Mouse (Mus musculus) intestine, embryonic 14.5 days (tissue): Measurements from ENCODE around the gene Olfr20. TPM values are rescaled to one million over a fixed set of nuclear protein-coding genes. Genes with fewer than 3 reads are reported as not detected.
"Not testable (repeated sequence)": the region's sequence is repeated elsewhere in the genome, so short reads cannot be mapped to it uniquely, and the experiment has no call there.

Experiments used
- ATAC-seq: fragments of 200-750 bp; cut with Nextera tagmentation; replicated peaks from 2 replicates; pipeline ENCODE4 v1.8.0; 2017; ENCODE audit warnings: low read depth, moderate number of reproducible peaks, moderate TSS enrichment, moderate library complexity; ENCODE audit not compliant: low FRiP score, low TSS enrichment
- DNase-seq: peaks from one replicate; pipeline ENCODE4 v3.0.0-alpha.2; 2018; ENCODE audit warnings: low spot score
- H3K27ac ChIP-seq: fragments of 300-500 bp; sonication (generic); 2 replicates; pipeline ENCODE4 v1.5.1; 2014; ENCODE audit warnings: low read depth, mild to moderate bottlenecking, control low read depth
- H3K27me3 ChIP-seq: fragments of 300-500 bp; sonication (generic); replicated peaks from 2 replicates; pipeline ENCODE4 v1.6.1; 2014; ENCODE audit warnings: low read length, control low read depth; ENCODE audit not compliant: control insufficient read depth, insufficient read depth
- H3K36me3 ChIP-seq: fragments of 300-500 bp; sonication (generic); 2 replicates; pipeline ENCODE4 v1.6.1; 2014; ENCODE audit warnings: low read length, control low read depth; ENCODE audit not compliant: control insufficient read depth, insufficient read depth
- H3K4me1 ChIP-seq: fragments of 300-500 bp; sonication (generic); replicated peaks from 2 replicates; pipeline ENCODE4 v1.6.1; 2014; ENCODE audit warnings: low read length, control low read depth, mixed read lengths; ENCODE audit not compliant: control insufficient read depth, insufficient read depth
- H3K4me2 ChIP-seq: fragments of 300-500 bp; sonication (generic); 2 replicates; pipeline ENCODE4 v1.6.1; 2014; ENCODE audit warnings: low read length
- H3K4me3 ChIP-seq: fragments of 300-500 bp; sonication (generic); 2 replicates; pipeline ENCODE4 v1.5.1; 2014; ENCODE audit warnings: low read depth, low read length, control low read depth, mixed read lengths
- H3K9ac ChIP-seq: fragments of 300-500 bp; sonication (generic); 2 replicates; pipeline ENCODE4 v1.6.1; 2014; ENCODE audit warnings: mild to moderate bottlenecking, low read length
- H3K9me3 ChIP-seq: fragments of 300-500 bp; sonication (generic); 2 replicates; pipeline ENCODE4 v1.6.1; 2016; ENCODE audit warnings: low read length, control low read depth; ENCODE audit not compliant: control insufficient read depth
- WGBS: fragments of 180-500 bp; shearing (Covaris S2); extraction: QIAGEN DNeasy Blood & Tissue Kit; methylation state at CpG from one replicate; pipeline ENCODE4 v1.1.7; 2014; 5-methylcytosine and 5-hydroxymethylcytosine counted together
- polyA plus RNA-seq: library from polyadenylated mRNA; unstranded; fragments of >200 nt; fragmentation: Nextera tagmentation; extraction: Ambion mirVana; gene quantifications from 2 replicates; pipeline ENCODE4 v1.2.1, GENCODE M21; 2014

Olfr20 gene
- polyA plus RNA-seq = not detected in 2 replicates

GRCm38 (mm10) chr11:73350483-73350882 lies at the start of gene Olfr20:
Olfr20 (plus strand) TSS chr11:73350783.
- Histone ChIP-seq H3K4me3 (no peak within 1 kb of the TSS), H3K9ac (no peak within 1 kb of the TSS), H3K36me3 (no peaks in the 10 kb centered on the region), H3K27me3 (no peaks in the 10 kb centered on the region), H3K4me2 (no peak within 1 kb of the TSS), H3K9me3 (no peaks in the 10 kb centered on the region), H3K4me1 (no peaks in the 10 kb centered on the region), H3K27ac (no peak within 1 kb of the TSS)
- WGBS = 50% methylated on average over 3 of the region's 3 CpGs
- DNase-seq (no peak), ATAC-seq (no peak)

- Histone ChIP-seq H3K9me3 (no peaks in the 10 kb centered on the region), H3K4me2 (no peak overlapping the region), H3K4me1 (no peaks in the 10 kb centered on the region), H3K27me3 (no peaks in the 10 kb centered on the region), H3K27ac (no peak overlapping the region), H3K4me3 (no peak overlapping the region), H3K36me3 (no peaks in the 10 kb centered on the region), H3K9ac (no peak overlapping the region)
- DNase-seq (no peak), ATAC-seq (no peak)
- 52% methylated on average over 2 of the region's 2 CpGs for WGBS
Measured at GRCm38 (mm10) chr11:73303123-73303522, 47.5 kb upstream of the Olfr20 start.

DNA sequence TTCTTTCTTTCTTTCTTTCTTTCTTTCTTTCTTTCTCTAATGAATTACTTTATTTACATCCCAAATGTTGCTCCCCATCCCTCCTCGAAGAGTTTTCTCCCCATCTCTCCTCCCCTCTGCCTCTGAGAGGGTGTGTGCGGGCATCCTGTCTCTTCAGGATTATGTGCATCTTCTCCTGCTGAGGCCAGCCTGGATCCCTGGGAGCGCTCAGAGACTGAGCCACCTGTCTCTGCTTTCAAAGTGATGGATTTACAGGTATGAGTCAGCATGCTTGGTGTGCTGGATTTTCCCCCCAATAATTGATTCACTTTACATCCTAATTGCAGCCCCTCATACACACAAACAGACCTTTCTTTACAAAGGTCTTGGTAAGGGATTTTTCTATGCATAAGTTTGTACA lies 34.6 kb upstream of the Olfr20 start:
- DNase-seq (no peak), ATAC-seq (no peak)
- H3K27ac ChIP-seq = no peak overlapping the region
- no peaks in the 10 kb centered on the region for H3K36me3 ChIP-seq
- H3K27me3 ChIP-seq = no peaks in the 10 kb centered on the region
- no peaks in the 10 kb centered on the region for H3K4me1 ChIP-seq
- 47% methylated on average over 3 of the region's 3 CpGs for WGBS
- H3K4me2 ChIP-seq = no peak overlapping the region
- H3K9ac ChIP-seq = no peak overlapping the region
- no peaks in the 10 kb centered on the region for H3K9me3 ChIP-seq
- H3K4me3 ChIP-seq = no peak overlapping the region

- not testable (repeated sequence) for H3K9me3 ChIP-seq, DNase-seq, H3K9ac ChIP-seq, ATAC-seq, H3K27me3 ChIP-seq, H3K4me3 ChIP-seq, H3K27ac ChIP-seq, H3K4me1 ChIP-seq, H3K36me3 ChIP-seq, H3K4me2 ChIP-seq
- 78% methylated on average over 2 of the region's 2 CpGs for WGBS
Measured at GRCm38 (mm10) chr11:73318581-73318980, 32.0 kb upstream of the Olfr20 start.

DNA sequence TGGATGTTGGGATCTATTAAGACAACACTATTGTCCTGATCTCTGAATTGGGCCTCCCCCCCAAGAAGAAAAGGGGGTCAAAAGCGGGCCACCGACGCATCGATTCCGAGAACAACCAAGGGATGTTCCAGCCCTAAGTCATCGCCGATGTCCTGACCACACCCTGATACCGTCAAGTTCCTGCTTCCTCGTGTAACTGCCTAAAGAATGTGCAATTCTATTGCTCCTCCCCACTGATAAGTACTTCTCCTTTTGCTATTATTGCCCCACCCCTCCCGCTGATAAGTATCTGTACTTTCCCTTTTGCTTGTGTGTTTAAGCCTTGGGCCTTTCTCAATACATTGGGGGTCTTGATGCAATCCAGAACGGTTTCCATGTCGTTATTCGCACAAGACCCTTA lies 29.5 kb upstream of the Olfr20 start:
- H3K36me3 ChIP-seq, H3K4me1 ChIP-seq, H3K9ac ChIP-seq, H3K9me3 ChIP-seq, H3K4me3 ChIP-seq, H3K27ac ChIP-seq, ATAC-seq, H3K27me3 ChIP-seq, DNase-seq, H3K4me2 ChIP-seq: not testable (repeated sequence)
- WGBS = 89% methylated on average over 13 of the region's 13 CpGs

- Histone ChIP-seq H3K36me3 (no peaks in the 10 kb centered on the region), H3K4me2 (no peak overlapping the region), H3K9me3 (no peaks in the 10 kb centered on the region), H3K9ac (no peak overlapping the region), H3K27me3 (no peaks in the 10 kb centered on the region), H3K4me3 (no peak overlapping the region), H3K4me1 (0 out of 2 replicates have a peak, but pooled peaks cover 2% of the 10 kb centered on the region), H3K27ac (no peak overlapping the region)
- ATAC-seq (no peak), DNase-seq (no peak)
- 63% methylated on average over 9 of the region's 9 CpGs for WGBS
Measured at GRCm38 (mm10) chr11:73323906-73324830, 26.4 kb upstream of the Olfr20 start.

- H3K4me1 ChIP-seq = 0 out of 2 replicates have a peak, but pooled peaks cover 2% of the 10 kb centered on the region
- DNase-seq (no peak), ATAC-seq (no peak)
- H3K4me3 ChIP-seq = no peak overlapping the region
- H3K27me3 ChIP-seq = no peaks in the 10 kb centered on the region
- WGBS = 29% methylated on average over 12 of the region's 12 CpGs
- no peak overlapping the region for H3K27ac ChIP-seq
- H3K9ac ChIP-seq = no peak overlapping the region
- peak overlapping the region; percentile 32 for H3K4me2 ChIP-seq
- no peaks in the 10 kb centered on the region for H3K9me3 ChIP-seq
- H3K36me3 ChIP-seq = no peaks in the 10 kb centered on the region
Measured at GRCm38 (mm10) chr11:73326485-73326886, 24.1 kb upstream of the Olfr20 start.

DNA sequence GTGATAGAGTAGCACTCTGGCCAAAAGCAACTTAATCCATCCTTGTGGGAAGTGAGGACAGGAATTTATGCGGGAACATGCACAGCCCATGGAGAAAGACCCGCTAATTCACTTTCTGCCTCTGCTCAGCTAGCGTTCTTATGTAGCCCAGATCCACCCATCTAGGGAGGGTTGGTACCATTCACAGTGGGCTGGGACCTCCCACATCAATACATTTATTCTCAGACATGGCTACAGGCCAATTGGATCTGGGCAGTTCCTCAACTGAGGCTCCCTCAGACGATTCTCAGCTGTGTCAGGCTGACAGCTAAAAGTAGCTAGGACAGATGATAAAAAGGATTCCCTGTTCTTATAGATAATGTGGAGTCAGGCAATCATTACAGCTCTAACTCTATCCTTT lies 23.2 kb upstream of the Olfr20 start:
- 59% methylated on average over 4 of the region's 4 CpGs for WGBS
- Histone ChIP-seq H3K4me1 (0 out of 2 replicates have a peak, but pooled peaks cover 2% of the 10 kb centered on the region), H3K9me3 (no peaks in the 10 kb centered on the region), H3K27ac (no peak overlapping the region), H3K4me3 (no peak overlapping the region), H3K4me2 (no peak overlapping the region), H3K36me3 (no peaks in the 10 kb centered on the region), H3K27me3 (no peaks in the 10 kb centered on the region), H3K9ac (no peak overlapping the region)
- DNase-seq = peak; percentile 52
- 0 out of 2 replicates have a peak, but pooled peaks have one; percentile 23 for ATAC-seq

DNA sequence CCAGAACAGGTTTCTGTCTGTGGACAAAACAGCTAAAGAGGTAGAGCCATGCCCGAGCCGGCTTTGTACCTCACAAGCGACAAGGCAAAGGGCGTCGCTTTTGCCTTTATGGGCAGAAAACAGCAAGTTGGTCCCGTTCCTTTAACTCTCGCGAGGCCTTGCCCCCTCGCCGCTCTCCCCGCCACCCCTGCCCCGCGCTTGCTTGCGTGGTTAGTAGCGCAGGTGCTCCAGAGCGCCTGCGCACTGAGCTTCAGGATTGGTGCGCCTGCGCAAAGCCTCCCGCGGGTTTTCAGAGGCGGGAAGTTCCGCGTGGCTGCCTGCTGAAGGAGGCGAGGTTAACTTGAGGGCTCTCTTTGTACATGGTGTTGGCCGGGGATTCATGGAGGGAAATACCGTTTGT lies 21.1 kb upstream of the Olfr20 start, which contains the start of the genes Aspa, Gm49340 and Spata22:
Gene Aspa, minus strand, starts transcription at position 155 of the 400 bp plus-strand sequence.
Gene Gm49340, plus strand, starts transcription at position 300 of the 400 bp plus-strand sequence.
Gene Spata22, plus strand, starts transcription at position 300 of the 400 bp plus-strand sequence.
- H3K4me1 ChIP-seq = 0 out of 2 replicates have a peak, but pooled peaks cover 2% of the 10 kb centered on the region
- no peaks in the 10 kb centered on the region for H3K9me3 ChIP-seq
- H3K27me3 ChIP-seq = no peaks in the 10 kb centered on the region
- H3K4me2 ChIP-seq = no peak within 1 kb of the TSS
- no peak within 1 kb of the TSS for H3K4me3 ChIP-seq
- no peak within 1 kb of the TSS for H3K27ac ChIP-seq
- 79% methylated on average over 27 of the region's 27 CpGs for WGBS
- H3K9ac ChIP-seq = no peak within 1 kb of the TSS
- DNase-seq (no peak), ATAC-seq (no peak)
- no peaks in the 10 kb centered on the region for H3K36me3 ChIP-seq
